Mouse (Mus musculus) spleen, adult 10 weeks (tissue): Measurements from ENCODE around the gene Pdcd1lg2. TPM values are rescaled to one million over a fixed set of nuclear protein-coding genes. Genes with fewer than 3 reads are reported as not detected.

Source experiments
- polyA plus RNA-seq: library from polyadenylated mRNA; stranded (reverse); fragments of 350-450 nt; fragmentation: Illumina TruSeq; extraction: RNeasy Lipid Tissue Mini Kit (QIAGEN cat#74804); gene quantifications from one replicate; pipeline ENCODE4 v1.2.3, GENCODE M21; 2015; ENCODE audit warnings: low replicate concordance; ENCODE audit not compliant: insufficient read depth

The Pdcd1lg2 gene
- 10.6 TPM for polyA plus RNA-seq

GRCm38 (mm10) chr19:29410619-29411018 is at the start of gene Pdcd1lg2:
Gene Pdcd1lg2, plus strand, starts transcription at chr19:29410919.

DNA sequence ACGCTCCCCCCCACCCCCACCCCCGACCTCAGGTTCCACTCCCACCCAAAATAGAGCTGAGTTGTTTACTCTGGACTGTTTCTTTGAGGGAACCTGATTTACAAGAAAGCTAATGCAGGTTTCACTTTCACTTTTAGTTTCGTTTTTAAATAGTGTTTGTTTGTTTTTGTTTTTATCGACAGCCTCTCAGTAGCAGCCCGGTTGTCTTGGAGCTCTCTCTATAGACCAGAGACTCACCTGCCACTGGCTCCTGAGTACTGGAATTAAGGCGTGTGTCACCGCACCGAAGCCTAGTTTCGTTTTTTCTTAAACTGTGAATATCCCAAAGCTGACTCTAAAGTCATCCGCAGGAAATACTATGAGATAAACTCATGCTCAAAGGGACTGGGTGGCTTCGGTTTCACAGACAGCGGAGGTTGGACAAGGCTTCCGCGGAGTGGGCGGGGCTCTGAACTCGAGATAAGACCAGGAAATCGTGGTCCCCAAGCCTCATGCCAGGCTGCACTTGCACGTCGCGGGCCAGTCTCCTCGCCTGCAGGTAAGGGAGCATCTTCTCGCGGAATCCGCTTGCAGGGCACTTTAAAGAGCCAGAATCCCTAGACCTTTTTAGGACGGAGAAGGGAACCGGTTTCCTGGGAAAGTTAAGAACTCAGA is 43.6 kb upstream of the Pdcd1lg2 start, which contains the start of the genes Plgrkt and Cd274:
Plgrkt (minus strand) TSS at position 422 of the 654 bp plus-strand sequence.
Cd274 (plus strand) TSS at position 487 of the 654 bp plus-strand sequence.

Other genes with a start within 250 kb of the Pdcd1lg2 start
- gene Jak2, start 159.1 kb upstream of the Pdcd1lg2 start, polyA plus RNA-seq, result 104 TPM
- gene Insl6, start 85.6 kb upstream of the Pdcd1lg2 start, polyA plus RNA-seq, result 8.2 TPM
- not detected for gene Rln1, start 76.2 kb upstream of the Pdcd1lg2 start, polyA plus RNA-seq
- 296 TPM for gene Plgrkt, start 43.5 kb upstream of the Pdcd1lg2 start, polyA plus RNA-seq
- 40.8 TPM for gene Cd274, start 43.5 kb upstream of the Pdcd1lg2 start, polyA plus RNA-seq
- 27.1 TPM for gene Ric1, start 111.4 kb downstream of the Pdcd1lg2 start, polyA plus RNA-seq
- gene Ermp1, start 237.5 kb downstream of the Pdcd1lg2 start, polyA plus RNA-seq, result 41.5 TPM